Mouse (Mus musculus) heart, adult 18-20 months (tissue): ENCODE measurements at regions not wholly inside any gene's neighbourhood (a gene's known extent, or its start where the extent isn't known, plus 50 kb on each side); places are given as distances from the start of the nearest gene placed in this dataset.
"Not testable (repeated sequence)": the region's sequence is repeated elsewhere in the genome, so short reads cannot be mapped to it uniquely, and the experiment has no call there.

Experiments used
- DNase-seq, 2 experiments: peaks; one replicate each; pipeline ENCODE4 v3.0.0; 2021 to 2022; ENCODE audit warnings: mixed read lengths in 1 of 2

- DNase-seq = no peak
Observed at GRCm38 (mm10) chr1:177501288-177501687, 59.1 kb downstream of the Zbtb18 start.

DNA sequence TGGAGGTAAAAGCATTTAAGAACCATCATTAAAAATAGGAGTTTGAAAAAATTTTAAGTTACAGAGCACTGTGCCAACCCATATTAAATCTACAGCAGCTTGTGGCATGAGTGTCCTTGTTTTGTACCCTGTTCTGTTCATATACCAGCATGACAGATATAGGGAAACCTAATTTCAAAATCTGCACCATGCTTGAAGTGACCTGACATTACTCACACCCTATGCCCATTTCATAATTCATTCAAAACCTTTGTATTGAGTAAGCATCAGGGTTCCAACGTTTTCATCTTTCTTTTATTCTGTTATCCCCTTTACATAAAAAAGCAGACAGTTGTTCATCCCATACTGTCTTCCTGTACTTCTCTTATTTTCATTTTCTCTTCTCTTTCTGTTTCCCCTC, 61.8 kb downstream of the Zbtb18 start:
- DNase-seq = no peak

- no peak for DNase-seq
Observed at GRCm38 (mm10) chr1:177504743-177505142, 62.6 kb downstream of the Zbtb18 start.

DNA sequence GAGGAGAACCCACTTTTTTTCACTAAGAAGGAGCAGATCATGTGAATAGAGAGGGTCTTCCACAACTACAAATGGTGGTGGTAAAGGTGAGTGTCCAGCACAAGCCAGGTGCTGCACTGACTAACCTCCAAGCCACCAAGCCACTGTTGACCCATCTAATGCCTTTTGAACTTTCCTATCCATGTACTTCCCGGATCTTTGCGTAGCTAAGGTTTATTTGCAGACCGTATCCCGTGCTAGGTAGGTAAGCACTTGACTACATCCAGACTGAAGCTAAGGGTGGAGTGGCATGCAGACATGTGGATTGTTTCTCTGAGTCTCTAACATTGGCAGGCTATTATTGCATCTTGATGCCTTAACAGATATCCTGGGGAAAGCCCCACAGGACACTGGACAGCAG, 65.2 kb downstream of the Zbtb18 start:
- DNase-seq = not testable (repeated sequence)

GRCm38 (mm10) chr1:177509786-177510185, 67.6 kb downstream of the Zbtb18 start:
- no peak for DNase-seq

- DNase-seq = no peak
Observed at GRCm38 (mm10) chr1:177512116-177512515, 70.0 kb downstream of the Zbtb18 start.

- DNase-seq = no peak
Observed at GRCm38 (mm10) chr1:177517934-177518610, 75.9 kb downstream of the Zbtb18 start.

DNA sequence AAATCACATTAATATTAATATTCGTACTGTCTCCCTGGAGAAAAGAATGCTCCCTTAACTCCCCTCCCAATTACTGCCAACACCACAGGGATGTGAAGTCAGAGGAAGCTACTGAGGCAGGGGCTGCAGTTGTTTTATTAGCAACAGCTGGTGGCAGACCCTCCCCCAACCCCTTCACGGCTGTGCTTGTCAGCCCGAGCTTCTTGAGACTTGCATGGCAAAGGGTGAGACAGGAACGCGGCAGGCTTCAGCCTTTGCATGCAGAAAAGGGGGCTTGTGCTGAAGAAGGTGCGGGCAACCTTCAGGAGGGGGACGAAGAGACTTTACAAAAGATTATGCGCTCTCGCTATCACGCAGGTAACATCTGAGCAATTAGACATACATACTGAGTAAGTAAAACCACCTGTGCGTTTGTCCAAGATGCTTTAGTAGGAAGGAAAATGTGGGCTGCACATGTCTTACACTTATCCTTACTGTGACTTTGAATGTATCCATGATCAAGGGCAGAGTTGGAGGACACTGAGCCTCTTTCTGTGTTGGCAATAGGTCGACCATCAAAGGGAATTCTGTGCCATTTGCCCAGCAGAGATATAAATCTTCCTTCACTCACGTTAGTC, 76.9 kb downstream of the Zbtb18 start:
- no peak for DNase-seq

DNA sequence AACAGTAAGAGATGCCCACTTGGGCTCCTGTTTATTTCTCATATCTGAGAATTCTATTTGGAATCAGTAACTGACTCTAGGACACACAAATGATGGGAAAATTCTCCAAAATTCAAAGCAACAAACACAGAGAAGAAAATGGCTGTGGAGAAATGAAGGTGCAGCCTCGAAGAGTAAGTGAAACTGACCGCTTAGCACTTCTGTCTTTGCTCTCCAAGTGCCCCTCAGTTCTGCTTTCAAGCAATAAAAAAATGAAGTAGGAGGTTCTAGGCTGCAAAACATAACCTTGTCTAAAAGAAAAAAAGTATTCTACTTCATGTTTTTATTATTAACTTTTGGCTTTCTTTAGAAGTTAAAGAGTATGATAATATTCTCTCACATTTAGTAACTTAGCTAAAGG, 79.0 kb downstream of the Zbtb18 start:
- no peak for DNase-seq

- no peak for DNase-seq
Observed at GRCm38 (mm10) chr1:177525141-177525540, 83.0 kb downstream of the Zbtb18 start.

DNA sequence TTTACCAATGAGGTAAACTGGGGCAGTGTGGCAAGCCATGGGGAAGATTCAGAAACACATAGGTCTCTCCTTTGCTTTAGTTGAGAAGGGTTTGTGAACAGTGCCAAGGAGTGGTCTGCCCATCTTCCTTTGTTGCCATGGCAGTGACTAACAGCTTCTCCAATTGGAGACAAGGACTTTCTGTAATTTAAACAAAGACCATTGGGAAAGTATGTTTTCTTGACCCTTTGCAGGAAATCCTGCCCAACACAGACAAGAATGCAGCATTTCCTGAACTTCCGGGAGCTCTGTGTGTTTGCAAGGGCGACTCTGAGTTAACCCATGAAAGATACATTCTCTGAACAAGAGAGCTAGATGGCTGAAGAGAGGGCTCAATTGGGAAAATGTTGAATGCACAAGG, 89.6 kb downstream of the Zbtb18 start:
- peak; percentile 36 to 70 for DNase-seq

DNA sequence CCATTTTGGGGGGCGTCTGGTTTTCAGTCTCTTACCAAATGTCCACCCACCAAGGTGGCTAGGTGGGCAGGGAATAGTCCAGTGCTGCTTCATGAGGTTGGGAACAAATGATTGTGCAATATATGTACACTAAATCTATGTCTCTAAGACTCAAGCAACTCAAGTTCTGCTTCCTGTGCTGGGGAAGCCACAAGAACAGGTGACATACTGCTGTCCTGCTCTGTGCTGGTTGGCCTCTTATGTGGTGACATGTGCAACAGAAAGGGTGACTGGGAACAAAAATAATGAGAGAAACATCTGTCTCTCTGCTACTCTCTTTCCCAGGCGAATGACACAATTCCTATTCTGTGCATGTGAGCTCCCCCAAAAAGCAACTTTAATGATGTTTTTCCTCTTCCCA, 90.5 kb downstream of the Zbtb18 start:
- peak in 1 of 2 experiments; percentile 17 for DNase-seq

- no peak for DNase-seq
Observed at GRCm38 (mm10) chr1:177533332-177533731, 91.2 kb downstream of the Zbtb18 start.

GRCm38 (mm10) chr1:177545031-177545735, 103.0 kb downstream of the Zbtb18 start:
- DNase-seq = no peak

GRCm38 (mm10) chr1:177547716-177548115, 105.6 kb downstream of the Zbtb18 start:
- no peak for DNase-seq

DNA sequence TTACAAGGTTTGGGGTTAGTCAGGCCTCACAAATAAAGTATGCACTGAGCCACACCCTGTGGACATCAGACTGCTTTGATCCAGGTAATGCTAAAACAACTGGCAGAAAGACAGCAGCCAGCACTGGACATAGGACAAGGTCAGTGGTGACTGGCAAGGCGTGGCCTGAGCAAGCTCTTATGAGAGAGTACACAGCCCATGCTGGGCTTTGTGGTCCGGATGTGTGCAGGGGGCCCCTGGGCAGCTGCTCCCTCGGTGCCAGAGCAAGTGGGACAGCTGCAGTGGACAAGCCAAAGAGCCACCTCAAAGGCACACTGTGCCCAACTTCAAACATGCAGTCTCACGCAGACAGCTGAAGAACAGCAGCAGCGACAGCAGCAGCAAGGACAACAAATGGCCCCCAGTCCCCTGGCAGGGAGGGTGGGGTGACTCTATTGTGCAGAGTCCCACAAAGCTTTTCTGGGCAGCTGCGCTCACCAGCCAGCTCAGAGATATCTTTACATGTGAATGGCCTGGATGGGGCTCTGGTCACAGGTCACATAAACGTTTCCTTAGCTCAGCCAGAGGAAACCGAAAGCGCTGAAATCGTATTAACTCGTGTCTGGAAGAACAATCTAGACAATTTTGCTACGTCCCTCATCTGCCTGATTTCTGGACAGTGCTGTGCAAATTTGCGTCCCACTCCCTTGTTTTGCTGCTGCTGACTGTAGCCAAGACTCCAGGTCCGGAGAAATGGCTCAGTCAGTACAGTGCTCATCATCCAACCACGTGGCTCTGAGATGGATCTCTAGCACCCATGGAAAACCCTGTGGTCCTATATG, 113.5 kb downstream of the Zbtb18 start:
- peak; percentile 28 to 44 for DNase-seq

GRCm38 (mm10) chr1:177557432-177557831, 115.3 kb downstream of the Zbtb18 start:
- no peak for DNase-seq

DNA sequence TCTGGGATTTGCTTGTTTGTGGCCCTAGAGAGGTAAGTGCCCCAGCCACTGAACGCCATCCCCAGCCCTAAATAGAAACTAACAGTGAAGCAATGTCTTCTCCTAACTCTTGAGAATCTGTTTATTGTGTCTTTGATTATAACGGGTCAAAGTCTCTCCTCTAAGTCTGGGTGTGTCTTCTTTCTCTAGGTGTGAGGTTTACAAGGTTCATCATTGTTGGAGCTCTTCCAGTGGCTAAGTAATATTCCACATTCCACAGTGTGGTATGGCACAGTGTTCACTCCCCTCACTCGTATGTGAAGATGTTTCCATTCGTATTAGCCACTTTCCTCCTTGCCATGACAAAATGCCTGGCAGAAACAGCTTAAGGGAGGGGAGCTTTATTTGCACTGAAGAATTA, 115.7 kb downstream of the Zbtb18 start:
- DNase-seq = no peak

DNA sequence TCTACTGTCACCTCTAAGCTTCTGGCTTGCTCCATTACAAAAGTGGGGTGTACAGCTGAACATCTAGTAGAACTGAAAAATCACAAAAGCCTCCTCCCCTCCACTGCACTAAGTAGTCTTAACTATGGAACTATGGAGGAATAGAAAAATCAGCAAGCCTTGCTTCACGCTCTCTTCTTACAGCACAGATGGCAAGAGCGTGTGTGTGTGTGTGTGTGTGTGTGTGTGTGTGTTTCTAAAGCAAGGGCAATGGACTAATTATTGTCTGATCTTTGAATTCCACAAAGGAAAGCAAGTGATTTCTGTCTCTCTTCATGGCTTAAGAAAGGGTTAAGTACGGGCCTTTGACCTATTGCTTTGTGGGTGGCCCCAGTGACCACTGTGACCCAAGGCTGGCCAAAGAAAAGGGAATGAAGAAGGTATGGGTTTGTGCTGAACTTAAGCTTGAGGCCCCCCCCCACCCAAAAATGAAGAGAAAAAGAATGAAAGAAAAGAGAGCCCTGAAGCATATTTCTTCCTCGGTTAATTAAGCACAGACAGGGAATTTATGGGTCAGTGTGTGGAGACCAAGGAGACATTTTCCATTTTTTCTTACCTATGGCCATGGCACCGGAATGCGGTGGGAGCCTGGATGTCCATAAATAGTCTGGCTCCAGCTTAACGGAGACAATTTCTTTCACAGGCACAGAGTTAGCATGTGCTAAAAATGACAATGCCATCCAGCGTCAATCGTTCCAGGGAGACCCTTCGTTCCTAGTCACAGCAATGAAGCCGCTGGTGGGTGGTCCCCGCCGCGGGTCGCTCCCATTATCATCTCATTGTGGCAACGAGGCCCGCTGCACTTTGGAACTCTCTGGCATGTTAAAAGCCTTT, 119.8 kb downstream of the Zbtb18 start:
- DNase-seq = no peak

DNA sequence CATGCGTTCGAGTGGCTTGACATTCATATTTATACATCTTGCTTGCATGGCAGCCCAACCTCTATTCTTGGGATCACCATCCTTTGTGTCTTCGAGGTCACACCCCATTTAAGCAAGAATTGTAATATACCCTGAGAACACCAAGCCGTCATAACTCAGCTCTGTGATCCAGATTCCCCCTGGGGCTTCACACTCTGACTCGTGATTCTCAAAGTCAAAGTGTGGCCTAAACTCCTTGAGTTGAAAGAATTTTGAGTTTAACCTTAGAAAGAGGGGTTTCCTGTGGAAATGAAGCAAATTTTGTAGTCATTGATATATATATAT, 120.4 kb downstream of the Zbtb18 start:
- DNase-seq = no peak

GRCm38 (mm10) chr1:177565678-177566077, 123.5 kb downstream of the Zbtb18 start:
- DNase-seq = no peak
